Mouse (Mus musculus): Measurements from ENCODE around the gene Olfm1. TPM values are rescaled to one million over a fixed set of nuclear protein-coding genes. Genes with fewer than 3 reads are reported as not detected.

The Olfm1 gene
- total RNA-seq (2012; rRNA removed) (0.34 and 0.42 TPM in 2 replicates), total RNA-seq (2014; rRNA removed) (0.20 and 0.28 TPM in 2 replicates), polyA plus RNA-seq (2012; ENCODE audit: insufficient read length, low read depth) (0.93 and 1.3 TPM in 2 replicates)

GRCm38 (mm10) chr2:28192821-28193689 lies at the start of gene Olfm1:
Olfm1 (plus strand) TSS chr2:28192992.
- TF ChIP-seq MAFK (IDR thresholded peaks at IDR 0.05; ENCODE audit: insufficient replicate concordance, low read length) (no peak), CHD1 (IDR thresholded peaks at IDR 0.05; ENCODE audit: low read depth, low read length) (no peak), MAZ (IDR thresholded peaks at IDR 0.05; ENCODE audit: low read depth, low read length) (no peak), USF1 (IDR thresholded peaks at IDR 0.05; ENCODE audit: low read depth, low read length) (no peak), EP300 (IDR thresholded peaks at IDR 0.05; ENCODE audit: low read length) (no peak), ELF1 (IDR thresholded peaks at IDR 0.05; ENCODE audit: low read depth, low read length) (no peak), UBTF (IDR thresholded peaks at IDR 0.05; ENCODE audit: low read depth, low read length) (no peak), RCOR1 (conservative IDR thresholded peaks at IDR 0.05; ENCODE audit: low read depth, low read length) (no peak), TBP (conservative IDR thresholded peaks at IDR 0.05; ENCODE audit: low read depth, low read length) (no peak), KAT2A (IDR thresholded peaks at IDR 0.05; ENCODE audit: insufficient replicate concordance, low read length) (no peak), NRF1 (IDR thresholded peaks at IDR 0.05; ENCODE audit: low read depth, low read length) (no peak)
- H3K4me2 ChIP-seq (ENCODE audit: insufficient read depth, low read depth, poor library complexity, severe bottlenecking) = no peak within 1 kb of the TSS
- H3K9ac ChIP-seq (ENCODE audit: insufficient read depth, low read depth) = no peak within 1 kb of the TSS
- H3K27ac ChIP-seq (ENCODE audit: insufficient read depth, low read depth) = no peak within 1 kb of the TSS
- H3K4me1 ChIP-seq (ENCODE audit: control insufficient read depth in 1 of 2, insufficient read depth in 2 of 2) = no peaks in the 10 kb centered on the region; a peak in 1 of 4 replicates
- in situ Hi-C loops (cut with MboI; ENCODE audit: low pct_ligation_motif_present, low pct_unique_long_range_greater_than_20kb, low sequenced_read_pairs) (no loop called here), dilution Hi-C loops (cut with MboI; ENCODE audit: extremely low pct_ligation_motif_present, extremely low pct_unique_long_range_greater_than_20kb, low sequenced_read_pairs) (no loop called here)
- H3K9me3 ChIP-seq (replicated peaks; ENCODE audit: low read length) = no peaks in the 10 kb centered on the region
- no peaks in the 10 kb centered on the region for H3K79me2 ChIP-seq (replicated peaks; ENCODE audit: control insufficient read depth, extremely low read depth, insufficient read depth, poor library complexity, severe bottlenecking)
- no peak for DNase-seq (ENCODE audit: extremely low read depth)
- H3K27me3 ChIP-seq (replicated peaks) = peaks cover 85% of the 10 kb centered on the region
- no peak within 1 kb of the TSS for H3K4me3 ChIP-seq (replicated peaks in 1 of 3; ENCODE audit: low read depth in 2 of 3, low read length in 2 of 3, poor library complexity in 1 of 3)
- no peaks in the 10 kb centered on the region for H3K36me3 ChIP-seq (replicated peaks in 1 of 2; ENCODE audit: control insufficient read depth in 1 of 2, insufficient read depth in 1 of 2, low read length in 1 of 2)

GRCm38 (mm10) chr2:28143417-28144045 lies 49.3 kb upstream of the Olfm1 start:
- TF ChIP-seq CTCF (conservative IDR thresholded peaks at IDR 0.05 in 1 of 2, IDR thresholded peaks at IDR 0.05 in 1 of 2; ENCODE audit: low read depth in 2 of 2, low read length in 2 of 2) (no peak), KAT2A (IDR thresholded peaks at IDR 0.05; ENCODE audit: insufficient replicate concordance, low read length) (no peak), MYC (IDR thresholded peaks at IDR 0.05; ENCODE audit: low read depth, low read length) (no peak), UBTF (IDR thresholded peaks at IDR 0.05; ENCODE audit: low read depth, low read length) (no peak), RAD21 (IDR thresholded peaks at IDR 0.05; ENCODE audit: low read depth, low read length) (no peak), CHD2 (IDR thresholded peaks at IDR 0.05; ENCODE audit: low read length) (no peak), MAFK (IDR thresholded peaks at IDR 0.05; ENCODE audit: insufficient replicate concordance, low read length) (no peak), MEF2A (IDR thresholded peaks at IDR 0.05; ENCODE audit: borderline replicate concordance, low read depth, low read length) (no peak), SIN3A (IDR thresholded peaks at IDR 0.05; ENCODE audit: low read length) (no peak), USF2 (conservative IDR thresholded peaks at IDR 0.05; ENCODE audit: low read depth, low read length) (no peak), MAZ (IDR thresholded peaks at IDR 0.05; ENCODE audit: low read depth, low read length) (no peak), SMC3 (IDR thresholded peaks at IDR 0.05; ENCODE audit: low read depth, low read length) (no peak), POLR2AphosphoS2 (IDR thresholded peaks at IDR 0.05; ENCODE audit: low read depth, low read length) (no peak), E2F4 (IDR thresholded peaks at IDR 0.05; ENCODE audit: insufficient replicate concordance, low read depth, low read length) (no peak), TCF12 (IDR thresholded peaks at IDR 0.05; ENCODE audit: low read depth, low read length) (no peak), JUND (conservative IDR thresholded peaks at IDR 0.05; ENCODE audit: low read depth, low read length) (no peak)
- no peak overlapping the region for H3K4me3 ChIP-seq (replicated peaks in 1 of 3; ENCODE audit: low read depth in 2 of 3, low read length in 2 of 3, poor library complexity in 1 of 3)

More at GRCm38 (mm10) chr2:28143417-28144045, 49.3 kb upstream of the Olfm1 start:
- Histone ChIP-seq H3K79me2 (replicated peaks; ENCODE audit: control insufficient read depth, extremely low read depth, insufficient read depth, poor library complexity, severe bottlenecking) (no peaks in the 10 kb centered on the region), H3K9ac (ENCODE audit: insufficient read depth, low read depth) (no peak overlapping the region), H3K4me1 (ENCODE audit: control insufficient read depth in 1 of 2, insufficient read depth in 2 of 2) (peaks cover 8 to 10% of the 10 kb centered on the region in 2 experiments; a peak in 3 of 4 replicates), H3K27ac (ENCODE audit: insufficient read depth, low read depth) (no peak overlapping the region), H3K9me3 (replicated peaks; ENCODE audit: low read length) (peaks cover 3% of the 10 kb centered on the region), H3K36me3 (replicated peaks in 1 of 2; ENCODE audit: control insufficient read depth in 1 of 2, insufficient read depth in 1 of 2, low read length in 1 of 2) (no peaks in the 10 kb centered on the region), H3K4me2 (ENCODE audit: insufficient read depth, low read depth, poor library complexity, severe bottlenecking) (no peak overlapping the region), H3K27me3 (replicated peaks) (peaks cover 85% of the 10 kb centered on the region)
- no peak for DNase-seq (ENCODE audit: extremely low read depth)
- dilution Hi-C loops (cut with MboI; ENCODE audit: extremely low pct_ligation_motif_present, extremely low pct_unique_long_range_greater_than_20kb, low sequenced_read_pairs) = no loop called here
- in situ Hi-C loops (cut with MboI; ENCODE audit: low pct_ligation_motif_present, low pct_unique_long_range_greater_than_20kb, low sequenced_read_pairs) = no loop called here
